Mouse (Mus musculus) kidney, adult 2 months (tissue): ENCODE results near the gene Pde2a.

Experiments
- CTCF ChIP-seq: fragments of 200-500 bp; conservative IDR thresholded peaks from 2 replicates; pipeline ENCODE4 v1.5.1; 2011; ENCODE audit warnings: low read depth, mild to moderate bottlenecking, control low read depth, low read length, moderate library complexity, mixed read lengths; ENCODE audit not compliant: insufficient read depth, insufficient read length
- POLR2A ChIP-seq: fragments of 200-500 bp; IDR thresholded peaks from one replicate; pipeline ENCODE4 v1.6.1; 2011; ENCODE audit warnings: low read depth, low read length, control low read depth

DNA sequence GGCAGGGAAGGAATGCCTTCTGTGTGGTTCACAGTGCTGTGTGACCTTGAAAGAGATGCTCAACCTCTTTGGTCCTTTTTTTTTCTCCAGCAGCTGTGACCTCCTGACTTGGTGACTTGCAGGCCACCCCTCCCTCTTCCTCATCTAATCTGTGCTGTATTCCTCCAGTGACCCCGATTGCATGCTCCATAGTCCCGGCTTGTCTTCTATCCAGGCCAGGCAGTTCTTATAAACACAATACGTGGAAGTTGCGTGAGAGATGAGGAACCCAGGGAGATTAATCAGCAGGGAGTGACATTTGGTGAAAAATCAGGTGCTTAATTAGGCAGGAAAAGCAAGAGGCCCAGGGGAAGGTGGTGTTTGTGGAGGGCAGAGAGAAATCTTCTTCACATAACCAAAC, 69.5 kb downstream of the Pde2a start:
- TF ChIP-seq POLR2A: no peak
- no peak for TF ChIP-seq CTCF
